Mouse (Mus musculus) embryonic stem cell, embryonic (primary cell): ENCODE data around the gene Esrra.

Source experiments
- CTCF ChIA-PET, 4 experiments: fragments of 300-600 bp in 2 of 4; fragments of 350-600 bp in 2 of 4; sonication (Branson Sonifier 250); formaldehyde crosslinking; loops; one replicate each; lab custom pipeline; 2022; ENCODE audit warnings: inconsistent platforms in 2 of 4; lab: Charles Lee
- POLR2A ChIA-PET, 4 experiments: fragments of 300-600 bp in 2 of 4; fragments of 350-600 bp in 2 of 4; sonication (Branson Sonifier 250); formaldehyde crosslinking; loops; one replicate each; lab custom pipeline; 2022; ENCODE audit warnings: antibody characterized with exemption in 4 of 4, inconsistent platforms in 1 of 4; lab: Charles Lee

The Esrra gene

DNA sequence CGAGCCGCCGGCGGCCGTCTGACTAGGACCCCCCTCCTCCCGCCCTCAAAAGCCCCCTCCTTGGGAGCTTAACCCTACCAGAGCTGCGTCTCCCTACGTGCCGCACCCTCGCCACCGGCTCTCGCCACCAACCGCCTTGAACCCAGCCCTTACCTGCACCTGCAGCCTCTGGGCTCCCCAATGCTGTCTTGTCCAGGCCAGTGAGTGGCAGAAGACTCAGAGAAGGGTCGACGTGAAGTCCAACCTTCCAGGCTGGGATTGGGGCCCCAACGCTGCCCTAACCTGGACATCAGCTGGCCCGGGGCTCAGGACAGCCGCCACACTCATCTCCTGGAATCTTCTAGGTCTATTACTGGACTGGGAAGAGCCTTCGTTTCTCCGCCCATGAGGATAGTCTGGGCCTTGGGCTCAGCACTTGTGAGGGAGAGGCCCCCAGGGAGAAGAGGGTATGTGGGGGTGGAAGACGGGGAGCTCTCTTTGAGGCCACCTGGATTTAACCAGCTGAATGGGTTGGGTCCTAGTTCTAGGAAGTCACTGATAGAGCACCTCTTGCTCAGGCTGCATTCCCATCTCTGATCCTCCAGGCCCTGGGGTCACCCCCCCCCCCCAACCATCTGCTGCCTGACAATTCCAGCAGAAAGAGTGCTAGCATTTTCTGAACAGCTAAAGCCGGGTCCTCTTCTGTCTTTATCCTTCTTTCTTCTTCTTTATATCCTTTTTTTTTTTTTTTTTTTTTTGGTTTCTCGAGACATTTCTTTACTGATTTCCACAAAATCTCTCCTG lies 12.8 kb upstream of the Esrra start, which contains the start of gene Kcnk4:
Gene Kcnk4, minus strand, starts transcription at position 321 of the 783 bp plus-strand sequence.
- POLR2A ChIA-PET = interaction anchor here in 3 of 4 experiments (0.6 to 3.8 kb wide), 21 partner anchors 8 to 661 kb away, joined by 3 to 23 read pairs (median 4); partner anchors contain the start of genes Esrra (in 2 of the 3), Bad (in 1 of the 3), Catsperz (in 1 of the 3) and Ccdc88b (in 1 of the 3)
- CTCF ChIA-PET = interaction anchor here (0.5 to 6.1 kb wide), 14 partner anchors 10 to 454 kb away, joined by 3 to 86 read pairs (median 6); partner anchors contain the start of genes Esrra (in 3 of the 4) and Catsperz (in 1 of the 4)

DNA sequence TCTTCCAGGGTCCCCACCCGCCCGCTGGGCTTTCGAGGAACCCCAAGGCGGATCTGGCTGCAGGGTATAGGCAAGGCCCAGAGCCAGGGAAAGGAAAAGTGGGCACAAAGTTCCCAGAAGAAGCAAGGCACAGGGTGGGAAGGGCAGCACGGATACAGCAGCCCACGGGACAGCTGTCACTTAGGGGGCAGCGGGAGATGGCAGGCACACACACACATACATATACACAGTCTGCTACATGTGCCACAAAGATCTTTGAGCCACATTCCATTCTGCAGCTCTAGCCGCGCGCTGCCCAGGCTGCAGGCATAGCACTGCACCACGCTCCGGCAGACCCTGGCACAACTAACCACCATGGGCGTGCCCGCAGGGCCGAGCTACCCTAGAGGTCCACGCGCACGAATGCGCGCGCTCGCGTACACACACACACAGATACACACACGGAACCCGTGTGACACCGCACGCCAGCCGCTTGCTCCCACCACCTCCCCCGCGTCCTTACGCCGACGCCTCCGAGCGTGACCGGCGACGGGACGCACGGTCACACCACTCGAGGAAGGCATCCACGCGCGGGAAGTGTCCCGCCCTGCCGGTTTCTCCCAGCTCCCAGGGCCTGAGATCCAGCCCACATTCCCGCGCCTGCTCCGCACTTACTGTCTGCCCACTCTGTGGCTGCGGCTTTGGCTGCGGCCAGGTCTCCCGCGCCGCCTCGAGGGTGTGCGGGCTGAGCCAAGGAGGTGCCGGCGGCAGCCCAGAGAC lies 12.0 kb upstream of the Esrra start:
- CTCF ChIA-PET = interaction anchor here in 3 of 4 experiments (0.7 to 6.1 kb wide), 7 partner anchors 9 to 455 kb away, joined by 3 to 86 read pairs (median 4); partner anchors contain the start of genes Esrra (in 3 of the 3) and Catsperz (in 1 of the 3)
- POLR2A ChIA-PET = interaction anchor here in 2 of 4 experiments (0.8 to 3.8 kb wide), 14 partner anchors 8 to 106 kb away, joined by 3 to 23 read pairs (median 6); partner anchors contain the start of genes Bad (in 2 of the 2), Esrra (in 2 of the 2), Gpr137 (in 2 of the 2) and Catsperz (in 1 of the 2)

DNA sequence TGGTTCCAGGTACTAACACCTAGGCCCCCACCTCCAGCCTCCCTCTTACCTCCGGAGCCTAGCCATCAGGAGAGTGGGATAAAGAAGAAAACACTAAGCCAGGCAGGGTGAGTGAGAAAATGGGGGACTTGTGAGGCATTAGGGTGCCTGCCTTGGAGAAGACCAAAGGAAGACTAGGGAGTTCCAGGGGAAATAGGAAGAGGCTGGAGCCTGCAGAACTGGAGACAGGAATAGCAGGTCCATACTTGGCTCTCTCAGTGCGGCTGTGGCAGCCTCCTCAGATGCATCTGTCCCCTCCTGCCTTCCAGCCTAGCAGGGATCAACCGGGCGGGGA lies 11.5 kb upstream of the Esrra start:
- CTCF ChIA-PET = interaction anchor here in 1 of 4 experiments (1.1 to 6.1 kb wide), 2 partner anchors 10 to 18 kb away, joined by 4 to 86 read pairs; partner anchors contain the start of genes Catsperz and Esrra
- POLR2A ChIA-PET = interaction anchor here in 2 of 4 experiments (0.9 to 3.8 kb wide), 9 partner anchors 8 to 107 kb away, joined by 3 to 23 read pairs (median 5); partner anchors contain the start of genes Bad (in 2 of the 2), Gpr137 (in 2 of the 2), Esrra (in 1 of the 2) and Stip1 (in 1 of the 2)

DNA sequence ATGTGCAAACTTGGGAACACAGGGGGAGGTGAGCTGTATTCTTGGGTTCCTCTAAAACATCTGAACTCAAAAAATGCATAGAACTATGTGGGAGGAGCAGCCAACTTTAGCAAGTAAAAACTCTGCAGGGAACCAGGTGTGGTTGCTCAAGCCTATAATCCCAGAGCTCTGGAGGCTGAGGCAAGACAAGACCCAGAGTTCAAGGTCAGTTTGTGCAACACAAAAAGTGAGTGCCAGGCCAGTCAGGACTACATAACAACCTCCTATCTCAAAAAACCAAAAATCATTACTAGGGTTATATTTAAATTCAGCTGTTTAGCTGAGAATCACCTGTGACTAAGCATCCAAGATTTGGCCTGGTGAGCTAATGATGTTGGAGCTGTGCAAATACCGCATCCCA lies 10.4 kb upstream of the Esrra start:
- POLR2A ChIA-PET = interaction anchor here in 3 of 4 experiments (0.6 to 3.8 kb wide), 17 partner anchors 9 to 344 kb away, joined by 3 to 23 read pairs (median 4); partner anchors contain the start of genes Bad (in 3 of the 3), Esrra (in 2 of the 3), Gpr137 (in 2 of the 3) and Nudt22 (in 1 of the 3)
- CTCF ChIA-PET = interaction anchor here in 1 of 4 experiments (1.2 to 6.1 kb wide), 4 partner anchors 9 to 47 kb away, joined by 3 to 86 read pairs (median 6); partner anchors contain the start of genes Bad, Catsperz and Esrra

DNA sequence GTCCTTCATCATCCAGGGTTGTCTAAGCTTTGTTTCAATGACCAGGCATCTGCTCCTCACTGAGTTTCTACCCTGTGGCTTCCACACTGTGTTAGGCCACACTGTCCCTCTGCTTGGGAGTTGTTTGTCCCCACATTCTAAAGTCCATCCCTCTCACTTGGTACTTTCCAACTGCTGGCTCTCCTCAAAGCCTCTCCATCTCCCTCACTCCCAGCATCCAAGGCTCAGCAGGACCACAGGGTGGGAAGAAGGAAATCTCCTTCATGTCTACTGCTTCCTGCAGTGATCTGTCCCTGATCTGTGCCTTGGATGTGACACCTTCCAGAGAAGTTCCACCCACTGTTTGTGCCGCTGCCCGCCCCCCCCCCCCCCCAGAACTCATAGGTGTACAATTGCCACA lies 9.4 kb upstream of the Esrra start:
- CTCF ChIA-PET = interaction anchor here in 1 of 4 experiments (1.2 to 6.1 kb wide), 4 partner anchors 8 to 48 kb away, joined by 3 to 86 read pairs (median 6); partner anchors contain the start of genes Bad, Catsperz and Esrra

DNA sequence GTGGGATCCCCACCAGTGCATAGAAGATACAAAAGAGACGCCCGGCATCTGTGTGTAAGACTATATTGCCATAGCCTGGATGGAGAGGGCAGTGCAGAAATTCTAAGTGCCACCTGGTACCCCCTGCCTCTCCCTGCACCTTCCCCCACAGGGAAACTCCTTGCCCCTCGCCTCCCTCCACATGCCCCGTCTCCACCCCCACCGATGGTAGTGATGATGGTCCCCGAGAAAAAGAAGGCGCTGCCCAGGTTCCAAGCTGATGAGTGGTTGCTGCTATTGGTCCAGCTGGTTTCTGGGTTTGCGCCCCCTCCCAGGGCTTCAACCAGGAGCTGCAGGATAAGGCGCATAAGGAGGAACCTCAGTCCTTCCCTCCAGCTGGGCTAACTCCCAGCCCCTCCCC lies 6.5 kb upstream of the Esrra start:
- POLR2A ChIA-PET = interaction anchor here in 3 of 4 experiments (0.7 to 1.9 kb wide), 5 partner anchors 14 to 64 kb away, joined by 3 to 8 read pairs (median 4); partner anchors contain the start of genes Bad (in 1 of the 3), Dnajc4 (in 1 of the 3), Gpr137 (in 1 of the 3) and Trmt112 (in 1 of the 3)
- CTCF ChIA-PET = interaction anchor here in 3 of 4 experiments (0.6 to 1.7 kb wide), 4 partner anchors 8 to 92 kb away, joined by 3 to 6 read pairs (median 4); no protein-coding TSS in a partner anchor

More for the DNA sequence above, 9.4 kb upstream of the Esrra start:
- POLR2A ChIA-PET = interaction anchor here in 3 of 4 experiments (0.7 to 3.8 kb wide), 10 partner anchors 9 to 21 kb away, joined by 3 to 23 read pairs (median 6); partner anchors contain the start of genes Bad (in 2 of the 3), Esrra (in 2 of the 3), Gpr137 (in 1 of the 3) and Prdx5 (in 1 of the 3)

DNA sequence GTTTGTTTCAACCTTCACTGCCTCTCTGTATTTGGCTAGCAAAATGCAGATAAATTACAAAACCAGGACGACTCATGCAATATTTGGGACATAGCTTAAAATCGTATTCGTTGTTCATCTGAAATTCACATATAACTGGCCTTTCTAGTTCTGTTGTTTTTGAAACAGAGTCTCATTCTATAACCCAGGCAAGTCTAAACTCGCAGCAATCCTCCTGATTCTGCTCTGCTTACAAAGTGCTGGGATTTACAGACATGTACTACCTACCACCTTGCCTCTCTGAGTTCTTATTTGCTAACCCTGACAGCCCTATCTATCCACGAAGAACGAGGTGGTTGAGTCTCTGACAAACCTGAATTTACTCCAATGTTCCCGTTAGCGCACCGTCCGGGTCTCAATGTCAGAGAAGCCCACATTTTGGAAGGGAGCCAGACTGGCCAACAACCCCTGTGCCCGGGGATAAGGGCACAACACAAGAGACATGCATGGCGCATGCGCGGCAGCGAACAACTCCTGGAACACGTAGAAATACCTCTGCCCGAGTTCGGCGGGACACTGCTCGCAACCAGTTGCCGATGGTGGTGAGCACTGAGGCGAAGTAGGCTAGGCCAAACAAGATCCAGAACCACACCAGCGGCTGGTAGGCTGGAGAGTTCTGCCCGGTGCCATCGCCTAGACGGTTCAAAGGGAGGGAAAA lies 5.1 kb upstream of the Esrra start:
- POLR2A ChIA-PET = interaction anchor here in 2 of 4 experiments (0.7 to 1.4 kb wide), 5 partner anchors 14 to 114 kb away, joined by 3 to 4 read pairs (median 3); partner anchors contain the start of genes Trmt112 (in 2 of the 2), Bad (in 1 of the 2) and Prdx5 (in 1 of the 2)
- CTCF ChIA-PET = interaction anchor here in 2 of 4 experiments (0.5 to 1.0 kb wide), 4 partner anchors 9 to 53 kb away, joined by 3 to 4 read pairs (median 3); partner anchors contain the start of gene Prdx5 (in 1 of the 2)

DNA sequence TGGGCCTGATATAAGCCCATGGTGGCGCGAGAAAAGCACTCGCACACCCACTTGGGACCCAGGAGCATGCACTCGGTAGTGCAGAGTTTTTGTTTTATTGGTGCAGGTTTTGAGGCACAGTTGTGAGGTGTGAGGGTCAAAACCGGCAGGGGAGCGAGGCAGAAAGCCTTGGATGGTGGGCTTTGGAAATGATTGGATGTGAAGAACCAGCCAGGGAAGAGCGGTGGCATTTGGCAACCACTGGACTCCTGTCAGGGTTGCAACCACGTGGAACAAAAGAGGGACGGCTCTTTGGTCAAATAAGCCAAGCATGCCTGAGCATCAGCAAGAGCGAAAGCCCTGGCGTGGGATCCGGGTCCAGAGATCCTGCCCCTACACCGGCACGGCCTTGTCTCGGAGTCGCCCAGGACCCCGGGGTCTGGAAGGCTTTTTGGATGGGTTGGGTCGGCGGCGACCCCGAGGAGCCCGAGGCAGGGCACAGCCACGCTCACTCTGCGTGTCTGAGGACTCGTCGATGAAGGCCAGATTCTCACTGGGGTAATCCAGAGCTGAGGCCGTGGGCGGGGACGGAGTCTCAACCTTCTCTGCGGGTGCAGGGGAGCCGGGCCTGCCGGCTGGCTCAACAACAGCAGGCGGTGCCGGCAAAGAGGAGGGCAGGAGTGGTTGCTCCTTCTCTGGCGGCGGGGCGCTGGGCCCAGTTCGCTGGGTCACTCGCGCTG lies 4.2 kb upstream of the Esrra start:
- POLR2A ChIA-PET = interaction anchor here in 3 of 4 experiments (0.7 to 2.1 kb wide), 8 partner anchors 8 to 115 kb away, joined by 3 to 9 read pairs (median 3); partner anchors contain the start of genes Trmt112 (in 2 of the 3), Bad (in 1 of the 3), Fkbp2 (in 1 of the 3) and Gpr137 (in 1 of the 3)
- CTCF ChIA-PET = interaction anchor here in 2 of 4 experiments (0.5 to 4.7 kb wide), 11 partner anchors 8 to 95 kb away, joined by 3 to 86 read pairs (median 6); partner anchors contain the start of genes Bad (in 2 of the 2), Gpr137 (in 2 of the 2), Kcnk4 (in 1 of the 2) and Prdx5 (in 1 of the 2)

DNA sequence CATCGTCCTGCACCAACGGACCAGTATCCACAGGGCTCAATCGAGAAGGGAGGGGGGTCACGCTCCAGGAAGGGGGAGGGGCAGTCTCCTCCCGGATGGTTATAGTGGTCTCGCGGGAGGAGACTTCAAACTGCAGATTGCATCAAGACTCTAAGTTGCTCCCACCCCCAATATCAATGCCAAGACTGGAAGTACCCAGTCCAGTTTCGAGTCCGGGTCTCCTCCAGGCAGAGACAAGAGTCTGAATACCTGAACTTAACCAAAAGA lies 3.6 kb upstream of the Esrra start, which contains the start of gene Catsperz:
Gene Catsperz, minus strand, starts transcription at position 74 of the 267 bp plus-strand sequence.
- ChIA-PET POLR2A (interaction anchor here in 3 of 4 experiments (1.2 to 7.1 kb wide), 7 partner anchors 9 to 114 kb away, joined by 3 to 43 read pairs (median 6); partner anchors contain the start of genes Bad (in 1 of the 3), Fkbp2 (in 1 of the 3), Gpr137 (in 1 of the 3) and Kcnk4 (in 1 of the 3)), CTCF (interaction anchor here (0.5 to 4.7 kb wide), 14 partner anchors 9 to 1767 kb away, joined by 3 to 86 read pairs (median 8); partner anchors contain the start of genes Bad (in 2 of the 4), Gpr137 (in 2 of the 4) and Kcnk4 (in 1 of the 4))

DNA sequence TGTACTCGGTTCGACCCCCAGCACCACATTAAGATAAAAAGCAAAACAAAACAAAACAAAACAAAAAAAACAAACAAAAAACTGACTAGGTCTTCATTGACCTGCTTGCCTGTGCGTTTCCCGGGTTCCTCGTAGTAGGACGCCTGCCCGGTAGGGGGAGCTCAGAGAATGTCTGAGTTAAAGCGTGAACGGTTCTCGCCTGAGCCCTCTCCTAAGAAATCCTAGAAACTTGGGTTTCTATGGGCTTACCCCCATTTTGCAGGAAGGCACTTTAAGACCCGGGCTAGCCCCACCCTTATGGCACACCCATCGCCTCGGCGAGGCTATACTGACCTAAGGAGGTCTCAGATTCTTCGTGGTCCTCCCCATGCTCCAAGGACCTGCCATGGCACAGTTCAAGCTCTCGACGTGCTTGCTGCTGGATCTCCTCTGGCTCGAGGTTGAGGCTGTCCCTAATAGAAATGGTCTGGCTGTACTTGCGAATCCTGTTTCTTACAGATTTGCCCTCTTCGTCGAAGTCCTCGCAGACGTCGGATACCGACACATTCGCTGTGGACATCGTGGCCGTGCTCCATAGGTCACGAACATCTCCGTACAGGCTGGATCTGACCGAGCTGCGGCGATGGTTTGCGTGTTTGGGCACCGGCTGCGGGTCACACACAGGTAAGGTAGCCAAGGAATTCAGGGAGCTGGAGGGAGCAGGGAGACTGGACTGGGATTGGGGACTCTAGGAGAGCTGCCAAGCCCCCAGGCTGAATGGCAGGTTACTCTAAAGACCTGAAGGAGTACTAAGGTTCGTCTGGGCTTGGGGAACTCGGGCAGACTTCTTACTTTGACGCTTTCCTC lies 3.1 kb upstream of the Esrra start:
- ChIA-PET CTCF (interaction anchor here (0.5 to 4.7 kb wide), 23 partner anchors 9 to 1767 kb away, joined by 3 to 86 read pairs (median 6); partner anchors contain the start of genes Kcnk4 (in 3 of the 4), Bad (in 2 of the 4) and Gpr137 (in 2 of the 4)), POLR2A (interaction anchor here in 3 of 4 experiments (0.8 to 7.1 kb wide), 18 partner anchors 9 to 115 kb away, joined by 3 to 58 read pairs (median 4); partner anchors contain the start of genes Bad (in 2 of the 3), Fkbp2 (in 2 of the 3), Gpr137 (in 2 of the 3) and Kcnk4 (in 2 of the 3))

DNA sequence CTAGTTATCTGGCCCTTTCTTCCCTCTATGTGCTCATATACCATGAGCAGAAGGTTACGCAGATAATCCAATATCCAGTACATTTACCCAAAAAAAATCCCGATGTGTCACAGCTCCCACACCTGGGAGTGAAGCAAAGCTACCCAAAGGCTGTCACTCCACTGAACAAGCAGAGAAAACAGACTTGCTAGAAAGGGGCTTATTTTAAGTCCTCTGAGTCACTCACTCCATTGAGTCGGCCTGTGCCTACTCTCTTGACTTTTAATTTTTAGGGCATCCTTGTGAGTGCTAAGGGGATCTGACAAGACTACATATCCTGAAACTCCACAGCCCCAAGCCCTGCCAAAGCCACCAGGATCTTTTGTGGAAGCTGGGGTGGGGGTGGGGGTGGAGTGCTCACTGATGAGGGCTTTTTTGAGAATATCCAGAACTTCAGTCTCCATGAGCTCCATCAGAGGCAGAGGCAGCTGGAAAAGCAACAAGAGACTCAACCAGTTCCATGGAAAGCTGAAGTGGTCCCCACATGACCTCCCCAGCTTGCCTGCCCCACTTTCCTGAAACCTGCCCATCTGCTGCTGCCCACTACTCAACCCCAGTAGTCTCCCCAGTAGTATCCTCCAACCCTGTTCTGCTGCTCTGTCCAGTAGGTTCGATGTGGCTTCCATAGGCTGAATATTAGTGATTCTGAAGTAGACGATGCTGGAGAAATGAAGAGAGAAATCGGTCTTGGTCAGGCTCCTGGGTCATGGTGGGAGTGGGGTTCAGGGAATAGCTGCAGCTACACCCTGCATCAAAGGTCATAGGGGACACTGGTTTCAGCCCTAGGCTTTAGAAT lies 1.5 kb upstream of the Esrra start:
- ChIA-PET CTCF (interaction anchor here (0.5 to 4.7 kb wide), 14 partner anchors 11 to 471 kb away, joined by 3 to 86 read pairs (median 8); partner anchors contain the start of genes Fkbp2 (in 2 of the 4), Bad (in 1 of the 4), Gpr137 (in 1 of the 4) and Kcnk4 (in 1 of the 4)), POLR2A (interaction anchor here in 3 of 4 experiments (0.6 to 7.1 kb wide), 38 partner anchors 8 to 1800 kb away, joined by 3 to 58 read pairs (median 5); partner anchors contain the start of genes Bad (in 3 of the 3), Fkbp2 (in 2 of the 3), Gpr137 (in 2 of the 3) and Prdx5 (in 2 of the 3))

DNA sequence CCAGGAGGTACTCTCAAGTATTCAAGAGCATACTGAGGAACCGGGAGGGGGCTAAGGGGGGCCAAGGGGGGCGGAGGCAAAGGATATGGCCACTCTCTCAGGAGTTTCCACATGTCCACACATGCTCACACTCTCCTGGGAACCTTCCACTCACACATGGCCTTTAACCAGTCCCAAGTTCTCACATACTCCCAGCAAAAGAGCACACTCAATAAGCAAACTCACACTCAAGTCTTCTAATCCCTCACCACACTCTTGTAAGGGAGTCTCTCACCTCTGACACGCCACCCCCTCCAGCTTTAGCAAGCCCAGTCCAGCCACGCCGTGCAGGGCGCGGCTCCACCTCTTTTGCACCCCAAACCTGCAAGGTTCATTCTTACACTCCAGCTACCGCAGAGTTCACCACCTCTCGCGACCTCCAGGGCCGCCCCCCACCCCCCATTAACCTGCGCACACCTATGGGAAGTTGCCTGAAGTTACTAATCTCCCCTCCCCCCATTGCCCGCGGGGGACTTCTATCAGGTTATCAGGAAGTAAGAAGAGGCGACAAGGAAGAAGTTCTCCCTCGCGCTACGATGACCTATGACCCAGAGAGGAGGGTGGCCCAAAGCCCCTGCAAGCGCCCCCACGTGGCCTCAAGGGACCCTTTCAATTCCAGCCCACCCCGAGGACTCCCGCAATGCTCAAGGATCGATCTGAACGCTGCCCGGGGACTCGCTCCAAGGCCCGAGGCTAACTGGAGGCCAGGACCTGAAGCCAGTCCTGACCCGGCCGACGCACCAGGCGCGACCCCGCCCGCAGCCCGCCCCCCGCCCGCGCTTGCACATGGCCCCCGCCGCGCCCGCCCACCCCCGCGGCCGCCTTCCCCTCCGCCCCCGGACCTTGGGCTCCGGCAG lies 624 bp downstream of the Esrra start:
- CTCF ChIA-PET = interaction anchor here in 3 of 4 experiments (0.7 to 4.7 kb wide), 16 partner anchors 13 to 429 kb away, joined by 3 to 86 read pairs (median 6); partner anchors contain the start of genes Kcnk4 (in 2 of the 3) and Fkbp2 (in 1 of the 3)
- POLR2A ChIA-PET = interaction anchor here (0.5 to 7.1 kb wide), 47 partner anchors 10 to 557 kb away, joined by 3 to 58 read pairs (median 5); partner anchors contain the start of genes Bad (in 3 of the 4), Gpr137 (in 3 of the 4), Trmt112 (in 3 of the 4) and Fkbp2 (in 2 of the 4)
